Mouse (Mus musculus): ENCODE measurements around the gene Gm47995. TPM values are rescaled to one million over a fixed set of nuclear protein-coding genes. Genes with fewer than 3 reads are reported as not detected.
"Not testable (repeated sequence)": the region's sequence is repeated elsewhere in the genome, so short reads cannot be mapped to it uniquely, and the experiment has no call there.

Gene Gm47995
- total RNA-seq, 2 experiments from 2014 or later = not detected

GRCm38 (mm10) chr1:151180167-151180566, 18.1 kb upstream of the Gm47995 start:
- intact Hi-C loops (cut with DNase I) = no loop called here
- no peak for DNase-seq (ENCODE audit: low spot score in 2 of 2)

GRCm38 (mm10) chr1:151182266-151182665, 16.0 kb upstream of the Gm47995 start, which contains the start of gene Gm47985:
TSS of gene Gm47985 (plus strand) at chr1:151182537.
- intact Hi-C loops (cut with DNase I); DNase-seq (ENCODE audit: low spot score in 2 of 2): not testable (repeated sequence)

GRCm38 (mm10) chr1:151186186-151186585, 12.1 kb upstream of the Gm47995 start:
- intact Hi-C loops (cut with DNase I); DNase-seq (ENCODE audit: low spot score in 2 of 2): not testable (repeated sequence)

GRCm38 (mm10) chr1:151186879-151187424, 11.3 kb upstream of the Gm47995 start:
- intact Hi-C loops (cut with DNase I) = not testable (repeated sequence)

GRCm38 (mm10) chr1:151188469-151188868, 9.8 kb upstream of the Gm47995 start:
- DNase-seq (ENCODE audit: low spot score in 2 of 2) = no peak
- intact Hi-C loops (cut with DNase I) = no loop called here

More at GRCm38 (mm10) chr1:151186879-151187424, 11.3 kb upstream of the Gm47995 start:
- DNase-seq (ENCODE audit: low spot score in 2 of 2) = not testable (repeated sequence)

- intact Hi-C loops (cut with DNase I); DNase-seq (ENCODE audit: low spot score in 2 of 2): not testable (repeated sequence)
These were observed 6.2 kb upstream of the Gm47995 start, which contains the start of gene Gm8947 for GRCm38 (mm10) chr1:151192075-151192474. TSS of gene Gm8947 (plus strand) at chr1:151192376.

- DNase-seq (ENCODE audit: low spot score in 2 of 2); intact Hi-C loops (cut with DNase I): not testable (repeated sequence)
These were observed 5.5 kb upstream of the Gm47995 start for GRCm38 (mm10) chr1:151192739-151193138.

GRCm38 (mm10) chr1:151195986-151196385, 2.3 kb upstream of the Gm47995 start:
- intact Hi-C loops (cut with DNase I); DNase-seq (ENCODE audit: low spot score in 2 of 2): not testable (repeated sequence)

GRCm38 (mm10) chr1:151196690-151197089, 1.6 kb upstream of the Gm47995 start:
- intact Hi-C loops (cut with DNase I); DNase-seq (ENCODE audit: low spot score in 2 of 2): not testable (repeated sequence)

GRCm38 (mm10) chr1:151200620-151201019, 2.4 kb downstream of the Gm47995 start:
- intact Hi-C loops (cut with DNase I); DNase-seq (ENCODE audit: low spot score in 2 of 2): not testable (repeated sequence)

- DNase-seq (ENCODE audit: low spot score in 2 of 2); intact Hi-C loops (cut with DNase I): not testable (repeated sequence)
These were observed 4.5 kb downstream of the Gm47995 start for GRCm38 (mm10) chr1:151202771-151203170.

GRCm38 (mm10) chr1:151203818-151204217, 5.6 kb downstream of the Gm47995 start, which contains the start of gene 3110040M04Rik:
TSS of gene 3110040M04Rik (plus strand) at chr1:151204121.
- intact Hi-C loops (cut with DNase I); DNase-seq (ENCODE audit: low spot score in 2 of 2): not testable (repeated sequence)

- DNase-seq (ENCODE audit: low spot score in 2 of 2) = not testable (repeated sequence)
These were observed 10.2 kb downstream of the Gm47995 start for GRCm38 (mm10) chr1:151208493-151208892.

GRCm38 (mm10) chr1:151208944-151209343, 10.7 kb downstream of the Gm47995 start:
- DNase-seq (ENCODE audit: low spot score in 2 of 2); intact Hi-C loops (cut with DNase I): not testable (repeated sequence)

More at GRCm38 (mm10) chr1:151208493-151208892, 10.2 kb downstream of the Gm47995 start:
- intact Hi-C loops (cut with DNase I) = not testable (repeated sequence)

GRCm38 (mm10) chr1:151209824-151210355, 11.6 kb downstream of the Gm47995 start, which contains the start of gene Gm47996:
TSS of gene Gm47996 (plus strand) at chr1:151210131.
- intact Hi-C loops (cut with DNase I); DNase-seq (ENCODE audit: low spot score in 2 of 2): not testable (repeated sequence)

- intact Hi-C loops (cut with DNase I); DNase-seq (ENCODE audit: low spot score in 2 of 2): not testable (repeated sequence)
These were observed 13.4 kb downstream of the Gm47995 start for GRCm38 (mm10) chr1:151211666-151212065.

- no peak for DNase-seq (ENCODE audit: low spot score in 2 of 2)
- intact Hi-C loops (cut with DNase I) = no loop called here
These were observed 16.6 kb downstream of the Gm47995 start for GRCm38 (mm10) chr1:151214862-151215261.

- DNase-seq (ENCODE audit: low spot score in 2 of 2) = no peak
- intact Hi-C loops (cut with DNase I) = no loop called here
These were observed 17.7 kb downstream of the Gm47995 start for GRCm38 (mm10) chr1:151215985-151216384.

GRCm38 (mm10) chr1:151216417-151216816, 18.2 kb downstream of the Gm47995 start:
- DNase-seq (ENCODE audit: low spot score in 2 of 2) = no peak
- intact Hi-C loops (cut with DNase I) = no loop called here

- intact Hi-C loops (cut with DNase I) = no loop called here
- no peak for DNase-seq (ENCODE audit: low spot score in 2 of 2)
These were observed 20.8 kb downstream of the Gm47995 start for GRCm38 (mm10) chr1:151219045-151219444.

GRCm38 (mm10) chr1:151220098-151220497, 21.9 kb downstream of the Gm47995 start:
- intact Hi-C loops (cut with DNase I) = no loop called here
- no peak for DNase-seq (ENCODE audit: low spot score in 2 of 2)

Measured in left cerebral cortex, postnatal 36 days (tissue).